Mouse (Mus musculus) myocyte (in vitro differentiated cells): ENCODE measurements around the gene Pappa2. TPM values are rescaled to one million over a fixed set of nuclear protein-coding genes. Genes with fewer than 3 reads are reported as not detected.
A peak's percentile ranks its signal among the peaks of the same experiment; 100 is the strongest.

Source experiments
- H3K27me3 ChIP-seq: one replicate; pipeline ENCODE4 v1.6.1; 2011; ENCODE audit not compliant: control insufficient read depth, insufficient read depth, insufficient read length
- H3K36me3 ChIP-seq: one replicate; pipeline ENCODE4 v1.6.1; 2011; ENCODE audit not compliant: control insufficient read depth, insufficient read depth
- H3K4me2 ChIP-seq: one replicate; pipeline ENCODE4 v1.6.1; 2011; ENCODE audit warnings: low read depth, control low read depth
- H3K4me3 ChIP-seq: one replicate; pipeline ENCODE4 v1.5.1; 2011; ENCODE audit warnings: mild to moderate bottlenecking, control low read depth, moderate library complexity
- H3K79me2 ChIP-seq: one replicate; pipeline ENCODE4 v1.6.1; 2011; ENCODE audit not compliant: control insufficient read depth, insufficient read depth
- H3ac ChIP-seq: one replicate; pipeline ENCODE4 v1.6.1; 2011; ENCODE audit not compliant: control insufficient read depth, insufficient read length
- CEBPB ChIP-seq: IDR thresholded peaks from 2 replicates; pipeline ENCODE4 v1.6.1; 2011; ENCODE audit warnings: mild to moderate bottlenecking, moderate library complexity; ENCODE audit not compliant: poor library complexity, insufficient read depth, severe bottlenecking
- MAX ChIP-seq: IDR thresholded peaks from one replicate; pipeline ENCODE4 v1.6.1; 2011; ENCODE audit warnings: low read depth, mild to moderate bottlenecking, control low read depth
- MYOD1 ChIP-seq, 3 experiments: IDR thresholded peaks; one replicate each; pipeline ENCODE4 v1.6.1; 2011; ENCODE audit warnings: control low read depth in 2 of 3, low read depth in 2 of 3, mild to moderate bottlenecking in 2 of 3, moderate library complexity in 1 of 3; ENCODE audit not compliant: insufficient read length in 2 of 3, control insufficient read depth in 1 of 3
- MYOG ChIP-seq, 3 experiments: IDR thresholded peaks; one replicate each; pipeline ENCODE4 v1.6.1; 2011; ENCODE audit warnings: control low read depth in 2 of 3, low read depth in 2 of 3, mild to moderate bottlenecking in 2 of 3; ENCODE audit not compliant: insufficient read length in 2 of 3, control insufficient read depth in 1 of 3, insufficient read depth in 1 of 3
- POLR2A ChIP-seq: IDR thresholded peaks from one replicate; pipeline ENCODE4 v1.6.1; 2011; ENCODE audit warnings: low read depth, mild to moderate bottlenecking, control low read depth, moderate library complexity; ENCODE audit not compliant: insufficient read length
- POLR2AphosphoS2 ChIP-seq: IDR thresholded peaks from one replicate; pipeline ENCODE4 v1.6.1; 2011; ENCODE audit warnings: low read depth, control low read depth; ENCODE audit not compliant: insufficient read length
- REST ChIP-seq: IDR thresholded peaks from one replicate; pipeline ENCODE4 v1.6.1; 2011; ENCODE audit warnings: mild to moderate bottlenecking, control low read depth, moderate library complexity; ENCODE audit not compliant: insufficient read depth, insufficient read length
- TCF12 ChIP-seq: IDR thresholded peaks from one replicate; pipeline ENCODE4 v1.6.1; 2011; ENCODE audit warnings: mild to moderate bottlenecking, control low read depth; ENCODE audit not compliant: poor library complexity, insufficient read depth, severe bottlenecking
- TCF3 ChIP-seq: IDR thresholded peaks from one replicate; pipeline ENCODE4 v1.6.1; 2011; ENCODE audit warnings: low read depth, control low read depth; ENCODE audit not compliant: insufficient read length
- USF1 ChIP-seq: IDR thresholded peaks from one replicate; pipeline ENCODE4 v1.6.1; 2011; ENCODE audit warnings: low read depth, mild to moderate bottlenecking, control low read depth, moderate library complexity
- polyA plus RNA-seq: library from polyadenylated mRNA; unstranded; fragments of >200 nt; fragmentation: generic; extraction: Trizol; gene quantifications from one replicate; pipeline ENCODE4 v1.2.1, GENCODE M21; 2012; ENCODE audit warnings: missing spikeins

Pappa2 gene
- polyA plus RNA-seq, 1 experiment, result 0.97 TPM

DNA sequence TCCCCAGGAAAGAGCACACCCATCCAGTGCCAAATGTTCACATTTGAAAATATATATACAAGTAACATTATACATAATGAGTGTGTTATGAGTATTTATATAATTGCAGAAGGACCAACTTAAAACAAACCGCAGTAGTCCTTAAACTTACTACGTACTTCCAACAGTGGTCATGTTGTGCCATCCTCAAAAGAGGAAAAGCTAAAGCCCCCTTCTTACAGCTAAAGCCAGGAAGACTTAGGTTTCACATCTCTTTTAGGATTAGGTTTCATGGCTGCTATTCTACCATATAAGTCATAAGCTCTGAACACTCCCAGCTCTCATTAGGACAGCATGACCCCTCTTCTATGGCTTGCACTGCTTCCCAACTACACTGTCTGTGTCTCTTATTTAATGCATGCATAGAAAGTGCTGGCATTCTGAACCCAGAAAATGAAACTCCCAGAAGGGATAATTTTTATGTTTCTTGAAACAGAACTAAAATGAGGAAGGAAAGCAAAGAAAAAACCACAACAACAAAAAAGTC, 105.7 kb downstream of the Pappa2 start:
- no peak overlapping the region for H3K4me2 ChIP-seq
- no peak for TF ChIP-seq USF1
- TF ChIP-seq TCF3, result no peak
- no peak for TF ChIP-seq POLR2A
- no peak for TF ChIP-seq POLR2AphosphoS2
- no peak for TF ChIP-seq MAX
- TF ChIP-seq MYOD1 (IDR thresholded peaks at IDR 0.05; ENCODE audit: control insufficient read depth in 1 of 3, insufficient read length in 2 of 3, low read depth in 2 of 3), result no peak
- TF ChIP-seq MYOG (IDR thresholded peaks at IDR 0.05; ENCODE audit: control insufficient read depth in 1 of 3, insufficient read depth in 1 of 3, insufficient read length in 2 of 3, low read depth in 2 of 3), result no peak
- TF ChIP-seq CEBPB, result no peak
- no peak for TF ChIP-seq REST
- no peaks in the 10 kb centered on the region for H3K79me2 ChIP-seq
- H3K4me3 ChIP-seq, result no peak overlapping the region
- H3K27me3 ChIP-seq, result no peaks in the 10 kb centered on the region
- H3ac ChIP-seq, result no peak overlapping the region
- no peaks in the 10 kb centered on the region for H3K36me3 ChIP-seq

GRCm38 (mm10) chr1:158873631-158874030, 106.7 kb downstream of the Pappa2 start:
- Histone ChIP-seq H3K79me2 (no peaks in the 10 kb centered on the region), H3K36me3 (no peaks in the 10 kb centered on the region), H3K4me2 (no peak overlapping the region), H3K27me3 (no peaks in the 10 kb centered on the region), H3K4me3 (no peak overlapping the region), H3ac (no peak overlapping the region)
- TF ChIP-seq TCF3 (no peak), CEBPB (no peak), REST (no peak), MYOG (IDR thresholded peaks at IDR 0.05; ENCODE audit: control insufficient read depth in 1 of 3, insufficient read depth in 1 of 3, insufficient read length in 2 of 3, low read depth in 2 of 3) (no peak)

- no peaks in the 10 kb centered on the region for H3K27me3 ChIP-seq
- no peaks in the 10 kb centered on the region for H3K36me3 ChIP-seq
- H3K4me2 ChIP-seq, result no peak overlapping the region
- H3K4me3 ChIP-seq, result no peak overlapping the region
- H3K79me2 ChIP-seq, result no peaks in the 10 kb centered on the region
- TF ChIP-seq MAX (no peak), POLR2AphosphoS2 (no peak), USF1 (no peak), MYOG (IDR thresholded peaks at IDR 0.05; ENCODE audit: control insufficient read depth in 1 of 3, insufficient read depth in 1 of 3, insufficient read length in 2 of 3, low read depth in 2 of 3) (no peak), TCF12 (no peak), REST (no peak), TCF3 (no peak), POLR2A (no peak)
- no peak overlapping the region for H3ac ChIP-seq
Observed at GRCm38 (mm10) chr1:158871401-158871800, 108.9 kb downstream of the Pappa2 start.

DNA sequence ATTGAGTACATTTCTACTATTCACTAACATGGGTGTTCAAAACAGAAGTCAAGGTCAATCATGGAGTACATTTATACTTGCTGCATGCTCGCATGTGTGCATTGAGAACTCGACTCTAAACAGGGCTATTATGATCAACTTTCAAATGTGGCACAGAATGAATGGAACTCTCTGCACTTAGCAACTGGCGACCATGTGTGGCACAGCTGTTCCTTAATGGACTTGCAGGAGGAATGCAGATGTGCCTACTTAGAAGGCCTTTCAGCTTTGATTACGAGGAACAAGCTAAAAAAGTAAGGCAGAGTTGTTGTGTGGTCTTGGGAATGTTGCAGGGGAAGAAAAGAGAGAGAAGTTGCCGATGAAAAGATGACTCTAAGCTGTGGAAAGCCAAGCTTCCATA, 120.1 kb downstream of the Pappa2 start:
- TF ChIP-seq USF1, result no peak
- TF ChIP-seq CEBPB, result no peak
- peak in 1 of 3 experiments; percentile 18 for TF ChIP-seq MYOD1 (IDR thresholded peaks at IDR 0.05; ENCODE audit: control insufficient read depth in 1 of 3, insufficient read length in 2 of 3, low read depth in 2 of 3)
- H3K4me2 ChIP-seq, result no peak overlapping the region
- H3ac ChIP-seq, result no peak overlapping the region
- no peaks in the 10 kb centered on the region for H3K79me2 ChIP-seq
- no peaks in the 10 kb centered on the region for H3K36me3 ChIP-seq
- no peaks in the 10 kb centered on the region for H3K27me3 ChIP-seq
- no peak overlapping the region for H3K4me3 ChIP-seq

- no peak overlapping the region for H3ac ChIP-seq
- H3K4me2 ChIP-seq, result no peak overlapping the region
- TF ChIP-seq MYOD1 (IDR thresholded peaks at IDR 0.05; ENCODE audit: control insufficient read depth in 1 of 3, insufficient read length in 2 of 3, low read depth in 2 of 3) (peak in 1 of 3 experiments; percentile 14), TCF12 (no peak)
- no peaks in the 10 kb centered on the region for H3K79me2 ChIP-seq
- H3K4me3 ChIP-seq, result no peak overlapping the region
- no peaks in the 10 kb centered on the region for H3K27me3 ChIP-seq
- H3K36me3 ChIP-seq, result no peaks in the 10 kb centered on the region
Observed at GRCm38 (mm10) chr1:158853936-158854882, 126.1 kb downstream of the Pappa2 start.
